Mouse (Mus musculus) right cerebral cortex, postnatal 25 days (tissue): ENCODE results near the gene Nenf.

Source experiments
- DNase-seq: peaks from one replicate; pipeline ENCODE4 v3.0.0; 2022

The Nenf gene

DNA sequence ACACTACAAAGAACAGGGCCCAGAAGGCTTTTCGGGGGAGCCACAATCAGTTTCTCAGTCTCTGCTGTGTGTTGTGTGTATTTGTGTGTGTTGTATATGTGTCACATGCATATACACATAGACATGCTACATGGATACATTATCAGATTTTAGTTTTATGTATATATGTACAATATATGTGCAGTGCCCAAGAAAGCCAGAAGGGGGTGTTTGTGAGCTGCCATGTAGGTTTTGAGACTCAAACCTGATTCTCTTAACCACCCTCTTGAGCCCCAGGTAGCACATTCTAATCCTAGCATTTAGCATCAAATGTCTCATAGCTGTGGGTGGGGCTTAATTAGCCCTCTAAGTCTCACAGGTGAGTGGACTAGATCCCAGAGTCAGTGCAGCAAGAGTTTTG is 35.7 kb downstream of the Nenf start:
- DNase-seq: no peak

GRCm38 (mm10) chr1:191281171-191281570 is 36.8 kb downstream of the Nenf start:
- DNase-seq: no peak

DNA sequence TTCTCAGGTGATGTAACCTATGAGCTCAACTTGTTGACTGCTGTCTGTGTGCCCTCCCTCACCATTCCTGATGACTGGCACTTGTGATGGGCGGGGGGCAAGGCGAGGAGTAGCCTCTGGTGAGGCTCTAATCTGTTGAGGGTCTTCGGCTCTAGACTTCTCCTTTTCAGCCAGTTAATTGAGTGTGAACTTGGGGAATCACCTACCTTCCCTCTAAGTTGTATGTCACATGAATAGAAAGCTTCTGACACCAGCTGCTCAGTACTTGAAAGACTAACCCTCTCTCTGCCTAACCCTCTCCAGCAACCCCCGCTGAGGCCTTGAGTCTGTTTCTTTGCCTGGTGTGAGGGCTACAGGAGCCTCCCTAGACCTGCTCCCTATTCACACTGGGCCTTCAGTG is 39.7 kb downstream of the Nenf start:
- no peak for DNase-seq

GRCm38 (mm10) chr1:191277549-191278059 is 40.4 kb downstream of the Nenf start:
- DNase-seq: no peak

DNA sequence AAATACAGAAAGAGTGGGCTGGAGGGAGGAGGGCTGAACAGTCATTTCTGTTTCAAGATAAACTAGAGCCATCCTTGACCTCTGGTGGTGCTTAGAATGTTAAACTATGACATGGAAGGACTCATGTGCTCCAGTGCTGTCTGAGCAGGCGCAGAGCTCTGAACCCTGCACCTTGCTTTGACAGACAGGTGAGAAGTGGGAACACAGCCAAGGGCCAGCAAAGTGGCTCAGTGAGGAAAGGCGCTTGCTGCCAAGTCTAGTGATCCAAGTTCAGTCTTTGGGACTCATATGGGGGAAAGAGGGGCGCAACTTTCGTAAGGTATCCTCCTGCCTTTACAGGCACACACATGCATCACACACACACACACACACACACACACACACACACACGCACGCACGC is 41.8 kb downstream of the Nenf start:
- DNase-seq: no peak

DNA sequence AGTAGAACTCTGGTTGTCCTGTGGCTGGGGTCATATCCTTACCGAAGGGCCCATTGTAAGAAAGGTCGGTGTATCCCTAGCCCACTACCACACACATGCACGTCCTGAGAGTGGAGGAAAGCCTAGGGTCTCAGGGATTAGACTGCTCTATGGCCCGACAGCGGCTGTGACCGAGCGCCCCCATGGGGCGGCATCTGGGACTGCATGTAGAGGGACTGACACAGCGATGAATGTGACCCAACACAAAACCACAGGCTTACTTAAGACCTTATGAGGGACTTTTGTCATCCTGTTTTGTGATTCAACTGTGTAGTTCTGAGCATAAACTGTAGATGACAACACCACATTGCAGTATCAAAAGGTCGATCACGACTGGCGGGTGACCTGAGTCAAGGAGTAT is 42.5 kb downstream of the Nenf start:
- peak; percentile 53 for DNase-seq

DNA sequence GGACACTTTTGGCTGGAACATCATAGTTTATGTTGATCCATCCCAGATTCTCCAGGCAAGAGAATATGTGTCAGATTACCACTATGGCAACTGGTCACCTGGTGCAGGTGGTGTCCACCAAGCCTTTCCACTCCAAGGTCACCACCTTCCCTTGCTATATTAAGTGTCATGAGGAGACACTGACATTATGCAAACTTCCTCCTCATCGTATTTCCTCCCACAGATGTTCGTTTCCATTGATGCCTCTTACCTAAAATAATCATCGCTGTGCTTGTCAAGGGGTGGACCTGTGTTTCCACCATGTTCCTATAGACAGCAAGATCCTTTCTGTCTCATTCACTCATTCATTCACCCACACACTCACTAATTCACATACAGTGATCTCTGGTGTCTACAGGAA is 45.3 kb downstream of the Nenf start:
- no peak for DNase-seq

DNA sequence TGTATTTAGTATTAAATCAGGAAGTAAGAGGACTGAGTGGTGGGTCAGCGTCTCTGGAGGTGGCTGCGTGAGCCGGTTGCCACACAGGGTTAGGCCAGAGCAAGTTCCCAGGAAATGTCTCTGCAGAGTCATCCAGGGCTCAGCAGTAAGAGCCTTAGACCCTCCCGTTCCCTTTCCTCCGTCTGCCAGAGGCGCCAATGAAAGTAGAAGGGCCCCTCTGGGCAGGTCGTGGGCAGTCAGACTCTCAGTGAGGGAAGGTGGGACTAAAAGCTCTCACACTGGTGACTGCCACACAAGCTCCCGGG is 48.4 kb downstream of the Nenf start:
- peak; percentile 16 for DNase-seq

- DNase-seq: no peak
These were observed 49.0 kb downstream of the Nenf start for GRCm38 (mm10) chr1:191268797-191269647.

DNA sequence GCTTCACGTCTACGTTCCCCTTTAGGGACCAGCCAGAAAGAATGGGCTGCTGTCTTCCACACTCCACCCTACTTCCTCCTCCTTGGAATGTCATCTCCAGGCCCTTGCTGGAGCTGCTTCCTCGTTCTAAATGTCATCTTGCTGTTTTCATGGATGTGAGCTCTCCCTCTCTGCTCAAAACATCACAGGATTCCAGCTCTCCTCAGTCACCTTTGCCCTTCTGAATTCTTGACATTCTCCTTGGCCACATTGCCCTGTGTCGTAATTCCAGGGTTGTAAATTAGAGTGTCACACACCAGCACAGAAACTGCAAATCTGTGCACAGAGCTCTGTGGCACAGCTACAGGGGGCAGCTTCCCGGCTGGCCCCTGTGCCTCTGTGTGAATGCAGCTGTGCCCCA is 50.1 kb downstream of the Nenf start:
- DNase-seq: no peak

- no peak for DNase-seq
These were observed 50.8 kb downstream of the Nenf start for GRCm38 (mm10) chr1:191267162-191267561.

DNA sequence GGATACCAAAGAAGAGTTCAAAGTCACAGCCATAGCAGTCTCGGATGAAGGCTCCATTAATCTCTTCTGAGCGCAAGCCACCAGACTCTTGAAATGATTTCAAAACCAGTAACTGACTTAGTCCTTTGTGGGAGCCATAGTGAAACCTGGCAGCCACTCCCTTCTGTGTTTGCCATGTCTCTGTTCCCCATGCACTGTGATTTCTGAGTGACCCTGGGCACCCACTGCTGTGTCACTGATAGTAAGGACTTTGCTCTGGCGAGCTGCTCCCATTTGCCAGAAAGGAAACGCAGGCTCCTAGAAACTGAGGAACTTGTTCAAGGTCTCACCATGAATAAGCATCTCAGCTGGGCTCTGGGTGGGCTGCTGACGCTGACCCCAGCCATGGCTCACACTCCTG is 54.5 kb downstream of the Nenf start:
- DNase-seq: no peak

- DNase-seq: no peak
These were observed 56.1 kb downstream of the Nenf start for GRCm38 (mm10) chr1:191261861-191262260.

GRCm38 (mm10) chr1:191259661-191260060 is 58.3 kb downstream of the Nenf start:
- DNase-seq: no peak

- no peak for DNase-seq
These were observed 58.9 kb downstream of the Nenf start for GRCm38 (mm10) chr1:191259121-191259520.

DNA sequence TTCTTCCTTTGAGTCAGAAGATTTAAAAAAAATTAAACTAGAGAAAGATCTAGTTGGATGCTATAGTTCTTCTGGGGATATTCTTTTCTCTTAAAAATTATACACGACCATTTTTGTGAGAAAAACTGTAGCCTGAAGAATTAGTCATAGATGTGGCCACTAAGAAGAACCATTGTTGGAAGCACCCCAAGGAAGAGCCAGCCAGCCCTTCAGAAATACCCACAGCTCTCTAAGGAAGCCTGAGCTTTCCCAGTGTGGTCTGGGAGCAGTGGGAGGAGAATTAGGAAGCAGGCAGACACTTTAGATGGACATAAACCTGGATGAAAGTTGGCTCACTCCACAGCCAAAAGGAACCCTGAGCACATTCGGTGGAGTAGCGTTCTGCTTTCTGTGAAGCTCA is 59.5 kb downstream of the Nenf start:
- DNase-seq: no peak

DNA sequence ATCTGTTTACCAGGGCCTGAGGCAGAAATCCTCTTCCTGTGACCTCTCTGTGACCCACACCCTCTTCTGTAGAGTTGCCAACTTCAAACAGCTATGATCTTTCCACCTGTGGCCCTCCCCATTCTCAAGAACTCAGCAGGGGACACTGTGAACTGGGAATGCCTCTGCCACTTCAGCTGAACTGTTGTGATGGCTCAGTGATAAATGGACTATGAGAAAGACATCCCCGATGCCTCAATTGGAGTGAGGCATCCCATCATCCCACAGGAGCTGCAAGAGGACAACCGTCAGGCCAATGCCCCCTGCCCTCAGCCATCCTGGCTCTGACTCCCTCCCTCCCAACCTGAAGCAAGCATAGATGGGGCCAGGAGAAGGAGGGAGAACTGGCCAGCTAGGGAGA is 60.0 kb downstream of the Nenf start:
- no peak for DNase-seq

DNA sequence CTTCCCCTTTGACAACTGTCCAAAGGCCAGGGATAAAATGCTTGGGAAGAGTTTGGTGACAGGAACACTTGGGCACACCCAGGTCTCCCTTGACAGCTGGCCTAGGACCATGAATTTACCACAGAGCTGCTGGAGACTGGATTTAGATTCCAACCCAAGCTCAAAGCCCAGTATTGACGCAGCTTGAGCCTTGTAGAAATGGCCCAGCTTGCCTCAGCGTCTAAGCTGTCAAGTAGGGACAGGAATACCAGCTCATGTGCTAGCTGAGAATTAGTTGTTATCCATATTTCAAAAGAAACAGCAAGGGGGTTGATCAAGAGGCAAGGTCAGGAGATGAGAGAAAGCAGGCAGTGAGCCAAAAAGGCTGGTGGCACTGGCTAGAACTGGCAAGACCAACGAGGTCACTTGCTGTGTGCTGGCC is 60.6 kb downstream of the Nenf start:
- no peak for DNase-seq
